Mouse (Mus musculus): ENCODE measurements around the gene Gm42372.

GRCm38 (mm10) chr7:16949908-16950841 is 32.7 kb upstream of the Gm42372 start:
- TF ChIP-seq MAFK (IDR thresholded peaks at IDR 0.05; ENCODE audit: insufficient read depth, low read depth, low read length) (no peak), CHD2 (IDR thresholded peaks at IDR 0.05; ENCODE audit: low read depth, low read length) (no peak)

Measured in ES-E14 (cell line).